Mouse (Mus musculus): Measurements from ENCODE around the gene Sars2.

GRCm38 (mm10) chr7:28735701-28736100 lies 6.1 kb upstream of the Sars2 start:
- no peak for TF ChIP-seq CTCF (IDR thresholded peaks at IDR 0.05; ENCODE audit: borderline replicate concordance, control insufficient read depth, extremely low read depth, insufficient read depth, low read length, poor library complexity)
- no peak for TF ChIP-seq POLR2A (IDR thresholded peaks at IDR 0.05; ENCODE audit: control insufficient read depth, extremely low read depth, insufficient read depth, low read length, poor library complexity)

All from thymus, adult 2 months (tissue).